Mouse (Mus musculus) stomach, embryonic 16.5 days (tissue): ENCODE measurements around the gene Hif3a. TPM values are rescaled to one million over a fixed set of nuclear protein-coding genes. Genes with fewer than 3 reads are reported as not detected.

Source experiments
- ATAC-seq: fragments of 200-750 bp; cut with Nextera tagmentation; 2 replicates; pipeline ENCODE4 v1.8.0; 2017; ENCODE audit warnings: moderate number of reproducible peaks, moderate TSS enrichment; ENCODE audit not compliant: insufficient read depth, low FRiP score
- H3K27ac ChIP-seq: fragments of 300-500 bp; sonication (generic); 2 replicates; pipeline ENCODE4 v1.5.1; 2014; ENCODE audit warnings: low read length
- H3K27me3 ChIP-seq: fragments of 300-500 bp; sonication (generic); 2 replicates; pipeline ENCODE4 v1.6.1; 2014; ENCODE audit warnings: low read length, control low read depth, mixed read lengths; ENCODE audit not compliant: control insufficient read depth, insufficient read depth
- H3K36me3 ChIP-seq: fragments of 300-500 bp; sonication (generic); 2 replicates; pipeline ENCODE4 v1.6.1; 2014; ENCODE audit warnings: low read length; ENCODE audit not compliant: control insufficient read depth, insufficient read depth
- H3K4me1 ChIP-seq: fragments of 300-500 bp; sonication (generic); 2 replicates; pipeline ENCODE4 v1.6.1; 2014; ENCODE audit warnings: low read length, control low read depth, mixed read lengths; ENCODE audit not compliant: control insufficient read depth, insufficient read depth
- H3K4me2 ChIP-seq: fragments of 300-500 bp; sonication (generic); 2 replicates; pipeline ENCODE4 v1.6.1; 2014; ENCODE audit warnings: low read depth, low read length, mixed read lengths
- H3K4me3 ChIP-seq: fragments of 300-500 bp; sonication (generic); replicated peaks from 2 replicates; pipeline ENCODE4 v1.5.1; 2014; ENCODE audit warnings: mild to moderate bottlenecking, low read length
- H3K9ac ChIP-seq: fragments of 300-500 bp; sonication (generic); 2 replicates; pipeline ENCODE4 v1.6.1; 2014; ENCODE audit warnings: low read length
- H3K9me3 ChIP-seq: fragments of 300-500 bp; sonication (generic); replicated peaks from 2 replicates; pipeline ENCODE4 v1.6.1; 2016; ENCODE audit warnings: low read length, control low read depth; ENCODE audit not compliant: control insufficient read depth
- WGBS: fragments of 180-500 bp; shearing (Covaris S2); extraction: QIAGEN DNeasy Blood & Tissue Kit; methylation state at CpG from one replicate; pipeline ENCODE4 v1.1.7; 2014; 5-methylcytosine and 5-hydroxymethylcytosine counted together
- polyA plus RNA-seq: library from polyadenylated mRNA; unstranded; fragments of >200 nt; fragmentation: Nextera tagmentation; extraction: Ambion mirVana; gene quantifications from 2 replicates; pipeline ENCODE4 v1.2.1, GENCODE M21; 2015

The Hif3a gene
- polyA plus RNA-seq, 1 experiment from 2014 or later = 60.1 TPM

DNA sequence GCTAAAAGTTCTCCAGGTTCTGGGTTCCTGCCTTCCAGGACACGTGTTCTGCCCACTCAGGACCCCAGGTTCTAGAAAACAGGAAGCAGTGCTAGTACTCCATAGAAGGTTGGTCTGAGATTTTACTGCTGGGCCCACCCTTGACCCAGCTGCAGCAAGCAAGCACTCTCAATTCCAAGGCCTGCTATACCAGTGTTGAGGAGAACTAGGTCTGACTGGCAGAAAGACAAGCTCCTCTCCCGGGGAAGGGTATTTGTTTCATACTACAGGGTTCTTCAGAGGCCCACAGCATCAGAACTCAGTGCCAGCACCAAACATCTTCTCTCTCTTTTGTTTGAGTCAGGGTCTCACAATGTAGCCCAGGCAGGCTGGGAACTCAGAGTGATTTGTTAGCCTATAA, 44.3 kb downstream of the Hif3a start:
- no peak overlapping the region for H3K4me2 ChIP-seq
- 74% methylated on average over 2 of the region's 2 CpGs for WGBS
- no peak for ATAC-seq
- peaks cover 23% of the 10 kb centered on the region; the same call in 1 of the 2 replicates for H3K36me3 ChIP-seq
- peaks cover 16% of the 10 kb centered on the region for H3K4me1 ChIP-seq
- H3K27ac ChIP-seq = peak overlapping the region; percentile 86
- H3K27me3 ChIP-seq = no peaks in the 10 kb centered on the region
- peak overlapping the region; percentile 40; the same call in 1 of the 2 replicates for H3K9ac ChIP-seq
- no peaks in the 10 kb centered on the region for H3K9me3 ChIP-seq
- no peak overlapping the region for H3K4me3 ChIP-seq

DNA sequence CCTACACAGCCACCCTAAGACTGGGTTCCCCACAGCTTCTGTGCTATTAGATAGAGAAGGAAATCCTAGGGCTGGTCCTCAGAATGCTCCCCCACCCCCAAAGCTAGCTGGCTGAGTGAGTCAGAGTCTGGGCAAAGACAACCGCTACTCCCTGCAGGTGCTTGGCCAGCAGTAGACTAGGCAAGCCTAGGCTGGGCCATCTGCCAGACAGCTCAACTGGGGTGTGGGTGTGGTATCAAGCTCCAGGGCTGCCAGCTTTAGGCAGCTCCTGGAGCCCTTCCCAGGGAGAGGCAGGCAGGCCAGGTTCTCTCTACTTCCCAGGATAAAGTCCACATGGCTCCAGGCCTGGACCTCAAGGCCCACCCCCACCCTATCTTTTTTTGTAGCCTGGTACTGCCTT, 45.2 kb downstream of the Hif3a start:
- Histone ChIP-seq H3K27ac (peak overlapping the region; percentile 86), H3K4me1 (peaks cover 16% of the 10 kb centered on the region), H3K27me3 (no peaks in the 10 kb centered on the region), H3K4me2 (no peak overlapping the region), H3K36me3 (peaks cover 28% of the 10 kb centered on the region), H3K9ac (no peak overlapping the region), H3K9me3 (no peaks in the 10 kb centered on the region), H3K4me3 (no peak overlapping the region)
- peak; percentile 97 for ATAC-seq
- WGBS = 36% methylated on average over 1 of the region's 1 CpGs

DNA sequence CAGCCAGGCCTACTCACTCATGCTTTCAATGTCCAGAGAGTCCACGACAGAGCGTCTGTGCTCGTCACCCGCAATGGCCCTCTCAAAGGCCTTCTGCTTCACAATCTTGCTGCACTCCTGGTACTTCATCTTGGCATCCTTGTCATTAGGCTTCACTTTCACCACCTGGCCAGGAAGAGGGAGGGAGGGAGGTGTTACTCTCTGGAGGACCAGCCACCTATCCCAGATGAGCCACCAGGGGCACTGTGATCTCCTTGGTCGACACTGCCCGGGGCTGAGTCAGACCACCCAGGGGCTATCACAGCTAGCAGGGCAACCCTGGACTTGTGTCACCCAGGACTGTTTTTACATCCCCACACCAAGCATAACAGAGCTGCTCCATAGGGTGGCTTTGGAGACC, 46.8 kb downstream of the Hif3a start:
- no peak for ATAC-seq
- H3K4me3 ChIP-seq = no peak overlapping the region
- H3K27me3 ChIP-seq = no peaks in the 10 kb centered on the region
- 82% methylated on average over 6 of the region's 6 CpGs for WGBS
- H3K9me3 ChIP-seq = no peaks in the 10 kb centered on the region
- H3K4me1 ChIP-seq = peaks cover 16% of the 10 kb centered on the region
- H3K36me3 ChIP-seq = peaks cover 32% of the 10 kb centered on the region
- H3K27ac ChIP-seq = no peak overlapping the region
- H3K4me2 ChIP-seq = no peak overlapping the region
- no peak overlapping the region for H3K9ac ChIP-seq

GRCm38 (mm10) chr7:17011909-17012590, 50.2 kb downstream of the Hif3a start:
- ATAC-seq = no peak
- WGBS = 92% methylated on average over 7 of the region's 7 CpGs
- Histone ChIP-seq H3K27ac (no peak overlapping the region), H3K4me1 (peaks cover 3% of the 10 kb centered on the region), H3K9ac (no peak overlapping the region), H3K4me2 (no peak overlapping the region), H3K27me3 (no peaks in the 10 kb centered on the region), H3K4me3 (no peak overlapping the region), H3K9me3 (no peaks in the 10 kb centered on the region), H3K36me3 (peaks cover 43% of the 10 kb centered on the region)

- H3K27ac ChIP-seq = no peak overlapping the region
- no peak overlapping the region for H3K4me2 ChIP-seq
- ATAC-seq = no peak
- H3K4me3 ChIP-seq = no peak overlapping the region
- no peaks in the 10 kb centered on the region for H3K9me3 ChIP-seq
- H3K9ac ChIP-seq = no peak overlapping the region
- 90% methylated on average over 5 of the region's 5 CpGs for WGBS
- H3K4me1 ChIP-seq = no peaks in the 10 kb centered on the region
- H3K36me3 ChIP-seq = peaks cover 60% of the 10 kb centered on the region
- H3K27me3 ChIP-seq = no peaks in the 10 kb centered on the region
Measured at GRCm38 (mm10) chr7:17010010-17010347, 52.2 kb downstream of the Hif3a start.

- peaks cover 62% of the 10 kb centered on the region for H3K36me3 ChIP-seq
Measured at GRCm38 (mm10) chr7:17009326-17010009, 52.8 kb downstream of the Hif3a start.

DNA sequence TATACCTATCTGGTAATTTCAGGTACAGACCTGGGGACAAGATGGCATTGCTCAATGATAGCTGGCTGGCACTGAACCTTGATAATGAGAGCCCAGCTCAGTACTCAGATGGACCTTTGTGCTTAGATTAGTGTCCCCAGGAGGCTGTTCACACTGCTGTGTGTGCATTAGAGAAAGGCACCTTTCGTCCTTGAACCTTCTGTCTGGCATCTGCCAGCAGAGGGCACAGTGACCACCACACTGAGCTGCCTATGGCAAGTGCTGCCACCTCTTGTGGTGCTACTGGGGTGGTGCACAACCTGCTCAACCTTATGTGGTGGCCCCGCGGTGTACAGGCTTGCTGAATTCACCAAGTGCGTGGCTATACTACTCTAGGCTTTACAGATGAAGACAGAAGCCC, 54.9 kb downstream of the Hif3a start:
- Histone ChIP-seq H3K4me2 (no peak overlapping the region), H3K4me3 (no peak overlapping the region), H3K9me3 (no peaks in the 10 kb centered on the region), H3K9ac (no peak overlapping the region), H3K4me1 (0 out of 2 replicates have a peak, but pooled peaks cover 3% of the 10 kb centered on the region), H3K27ac (no peak overlapping the region), H3K27me3 (no peaks in the 10 kb centered on the region), H3K36me3 (peaks cover 49% of the 10 kb centered on the region)
- WGBS = 77% methylated on average over 4 of the region's 4 CpGs
- ATAC-seq = peak; percentile 27; the same call in 1 of the 2 replicates

More at GRCm38 (mm10) chr7:17009326-17010009, 52.8 kb downstream of the Hif3a start:
- Histone ChIP-seq H3K4me2 (no peak overlapping the region), H3K4me3 (no peak overlapping the region), H3K9me3 (no peaks in the 10 kb centered on the region), H3K27me3 (no peaks in the 10 kb centered on the region), H3K4me1 (no peaks in the 10 kb centered on the region), H3K9ac (no peak overlapping the region), H3K27ac (no peak overlapping the region)
- WGBS = 88% methylated on average over 16 of the region's 16 CpGs
- ATAC-seq = no peak

DNA sequence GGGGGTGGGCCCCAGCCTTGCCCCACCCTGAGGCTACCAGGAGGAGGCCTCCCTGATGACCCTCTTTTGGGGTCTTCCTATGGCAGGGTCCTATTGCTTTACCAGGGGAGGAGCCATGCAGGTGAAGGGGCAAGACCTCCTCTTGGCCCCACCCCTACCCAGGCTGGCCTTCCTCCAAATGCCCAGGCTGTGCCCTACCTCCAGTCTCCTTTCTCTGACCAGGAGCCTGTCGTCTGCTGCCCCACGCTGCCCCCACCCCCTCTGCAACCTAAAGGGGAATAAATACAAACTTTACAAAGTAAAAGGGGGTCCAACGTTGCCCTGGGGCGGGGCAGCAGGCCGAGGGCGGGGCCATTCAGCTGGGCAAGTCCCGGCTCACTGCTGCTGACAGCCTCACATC, 57.5 kb downstream of the Hif3a start:
- ATAC-seq = no peak
- no peak overlapping the region for H3K9ac ChIP-seq
- H3K36me3 ChIP-seq = peaks cover 39% of the 10 kb centered on the region
- H3K27me3 ChIP-seq = no peaks in the 10 kb centered on the region
- WGBS = 71% methylated on average over 7 of the region's 7 CpGs
- no peak overlapping the region for H3K27ac ChIP-seq
- no peak overlapping the region for H3K4me3 ChIP-seq
- H3K9me3 ChIP-seq = no peaks in the 10 kb centered on the region
- no peak overlapping the region for H3K4me2 ChIP-seq
- 0 out of 2 replicates have a peak, but pooled peaks cover 8% of the 10 kb centered on the region for H3K4me1 ChIP-seq

DNA sequence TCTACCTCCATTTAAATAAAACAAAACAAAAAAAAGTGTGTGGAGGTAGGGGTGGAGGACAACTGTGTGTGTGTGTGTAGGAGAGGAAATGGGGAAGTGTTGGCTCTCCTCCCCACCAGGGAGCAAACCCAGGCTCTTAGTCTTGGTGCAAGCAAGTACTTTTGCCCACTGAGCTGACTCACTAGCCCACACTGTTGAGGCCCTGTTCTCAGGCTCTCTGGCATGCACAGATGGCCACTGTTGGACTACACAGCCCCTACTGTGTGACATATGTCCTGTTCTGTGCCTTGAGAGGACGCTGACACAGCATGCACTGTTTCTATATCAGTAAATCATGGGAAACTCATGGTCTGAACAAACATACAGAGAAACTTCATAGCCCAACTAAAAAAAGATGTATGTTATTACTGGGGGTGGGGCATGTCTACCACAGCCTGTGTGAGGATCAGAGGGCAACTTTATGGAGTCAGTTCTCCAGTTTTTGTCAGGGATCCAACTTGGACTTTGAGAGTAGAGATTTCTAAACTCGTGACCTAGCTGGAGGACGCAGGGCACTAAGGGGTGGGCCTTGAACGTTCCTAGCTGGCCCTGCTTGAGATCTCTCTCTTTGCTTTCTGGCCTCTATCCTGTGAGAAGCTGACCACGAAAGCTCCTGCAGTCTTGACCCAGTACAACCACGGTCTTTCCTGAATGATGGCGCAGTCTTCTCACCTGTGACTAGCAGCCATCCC, 58.8 kb downstream of the Hif3a start:
- H3K4me3 ChIP-seq = no peak overlapping the region
- 66% methylated on average over 7 of the region's 7 CpGs for WGBS
- peaks cover 28% of the 10 kb centered on the region for H3K36me3 ChIP-seq
- ATAC-seq = peak; percentile 15
- no peaks in the 10 kb centered on the region for H3K27me3 ChIP-seq
- no peak overlapping the region for H3K4me2 ChIP-seq
- H3K9me3 ChIP-seq = no peaks in the 10 kb centered on the region
- H3K27ac ChIP-seq = peak overlapping the region; percentile 50
- 0 out of 2 replicates have a peak, but pooled peaks cover 8% of the 10 kb centered on the region for H3K4me1 ChIP-seq
- H3K9ac ChIP-seq = no peak overlapping the region; the same call in 1 of the 2 replicates
